Mouse (Mus musculus) urinary bladder, postnatal 25 days (tissue): ENCODE results near the gene Clic4.
"Not testable (repeated sequence)": the region's sequence is repeated elsewhere in the genome, so short reads cannot be mapped to it uniquely, and the experiment has no call there.

Experiments used
- DNase-seq: peaks from one replicate; pipeline ENCODE4 v3.0.0; 2022; ENCODE audit warnings: low spot score

The Clic4 gene

DNA sequence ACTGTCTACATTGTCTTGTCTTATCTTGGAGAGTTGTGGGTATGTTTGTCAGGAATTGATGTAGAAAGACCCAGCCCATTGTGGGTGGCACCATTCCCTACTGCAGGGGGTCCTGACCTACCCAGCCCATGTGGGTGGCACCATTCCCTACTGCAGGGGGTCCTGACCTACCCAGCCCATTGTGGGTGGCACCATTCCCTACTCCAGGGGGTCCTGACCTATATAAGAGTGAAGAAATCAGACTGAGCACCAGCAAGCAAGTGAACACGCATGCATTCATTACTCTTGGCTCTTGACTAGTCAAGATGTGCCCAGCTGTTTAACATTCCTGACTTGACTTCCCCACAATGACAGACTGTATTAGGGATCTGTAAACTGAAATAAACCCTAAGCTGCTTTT is 82.2 kb downstream of the Clic4 start:
- no peak for DNase-seq

DNA sequence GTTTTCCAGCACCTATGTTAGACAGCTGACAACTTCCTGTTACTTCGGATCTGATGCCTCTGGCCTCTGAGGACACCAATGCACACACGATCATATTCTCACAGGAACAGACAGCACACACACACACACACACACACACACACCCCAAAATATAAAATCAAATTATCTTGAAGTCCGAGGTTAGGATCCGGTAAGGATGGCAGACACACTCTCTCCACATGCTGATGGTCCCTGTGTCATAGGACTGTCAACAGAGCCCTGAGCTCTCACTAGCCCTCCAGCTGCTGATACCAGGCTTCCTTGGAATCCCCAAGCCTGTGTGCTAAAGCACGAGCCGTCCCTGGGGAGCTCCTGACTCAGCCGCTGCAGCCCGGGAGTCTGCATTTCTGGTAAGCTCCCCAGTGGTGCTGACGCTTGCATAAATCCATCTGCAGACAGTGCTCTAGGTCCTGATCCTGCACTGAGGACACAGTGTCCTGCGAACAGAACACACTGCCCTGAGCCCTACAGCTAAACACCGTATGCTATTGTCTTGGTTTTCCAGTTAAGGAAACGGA is 83.1 kb downstream of the Clic4 start:
- no peak for DNase-seq

DNA sequence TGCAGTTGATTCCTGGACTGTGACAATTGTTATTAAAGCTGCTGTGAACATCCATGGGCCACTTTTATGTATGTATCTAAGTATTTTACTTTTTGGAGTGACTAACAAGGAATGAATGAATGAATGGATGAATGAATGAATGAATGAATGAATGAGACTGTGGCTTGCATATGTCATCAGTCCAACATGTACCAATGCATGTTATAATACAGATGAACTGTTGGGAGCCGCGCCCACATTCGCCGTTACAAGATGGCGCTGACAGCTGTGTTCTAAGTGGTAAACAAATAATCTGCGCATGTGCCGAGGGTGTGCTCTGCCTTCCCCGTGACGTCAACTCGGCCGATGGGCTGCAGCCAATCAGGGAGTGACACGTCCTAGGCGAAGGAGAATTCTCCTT is 88.3 kb downstream of the Clic4 start:
- not testable (repeated sequence) for DNase-seq

DNA sequence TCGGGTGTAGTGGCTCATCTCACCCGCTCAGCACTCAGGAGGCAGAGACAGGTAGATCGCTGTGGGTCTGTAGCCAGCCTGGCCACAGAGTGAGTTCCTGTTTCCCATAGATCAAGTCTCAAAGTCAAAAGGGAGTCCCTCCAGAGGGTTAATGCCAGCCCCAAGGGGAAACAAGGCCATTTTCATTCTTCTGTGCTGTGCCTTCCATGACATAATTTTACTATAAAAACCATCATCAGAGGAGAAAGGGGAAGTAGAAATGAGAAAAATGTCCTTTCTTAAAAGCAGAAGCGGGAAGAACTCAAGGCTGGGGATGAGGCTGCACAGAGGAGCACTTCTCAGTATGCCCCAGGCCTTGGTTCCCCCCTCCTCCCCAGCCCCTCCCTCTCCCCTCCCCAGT is 90.8 kb downstream of the Clic4 start:
- DNase-seq, result no peak

DNA sequence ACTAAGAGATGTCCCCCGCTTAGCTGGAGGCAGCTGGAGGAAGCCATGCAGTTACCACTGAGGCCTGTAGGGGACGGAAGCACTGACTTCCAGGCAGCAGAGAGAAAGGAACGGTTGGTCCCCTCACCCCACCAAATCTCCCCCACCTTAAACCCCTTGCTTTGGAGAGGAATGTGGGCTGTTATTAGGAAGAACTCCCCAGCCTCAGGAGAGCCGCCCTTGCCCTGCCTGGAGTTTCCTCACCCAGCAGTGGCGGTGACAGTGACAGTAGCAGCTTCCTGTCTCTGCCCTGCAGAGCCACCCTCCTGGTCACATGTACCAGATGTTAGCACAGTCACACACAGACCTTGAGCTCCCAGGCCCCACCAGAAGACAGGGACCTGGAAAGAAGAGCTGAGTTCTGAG is 93.5 kb downstream of the Clic4 start:
- no peak for DNase-seq

DNA sequence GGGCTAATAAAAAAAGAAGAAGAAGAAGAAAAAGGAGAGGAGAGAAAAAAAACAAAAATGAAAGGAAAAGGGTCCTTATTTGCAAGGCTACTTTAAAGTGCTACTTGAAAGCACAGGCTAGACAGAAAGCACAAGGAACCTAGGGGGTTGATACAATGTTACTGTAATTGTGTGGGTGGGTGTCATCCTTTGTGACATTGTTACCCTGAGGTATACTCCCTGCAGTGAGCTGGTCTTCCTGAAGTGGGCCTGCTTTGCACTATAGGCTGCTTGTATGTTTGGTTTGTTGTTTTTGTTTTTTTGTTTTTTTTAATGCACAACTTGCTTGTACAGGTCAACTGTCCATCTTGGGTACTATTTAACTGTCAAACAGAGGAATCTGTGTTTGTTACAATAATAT is 95.0 kb downstream of the Clic4 start:
- no peak for DNase-seq

DNA sequence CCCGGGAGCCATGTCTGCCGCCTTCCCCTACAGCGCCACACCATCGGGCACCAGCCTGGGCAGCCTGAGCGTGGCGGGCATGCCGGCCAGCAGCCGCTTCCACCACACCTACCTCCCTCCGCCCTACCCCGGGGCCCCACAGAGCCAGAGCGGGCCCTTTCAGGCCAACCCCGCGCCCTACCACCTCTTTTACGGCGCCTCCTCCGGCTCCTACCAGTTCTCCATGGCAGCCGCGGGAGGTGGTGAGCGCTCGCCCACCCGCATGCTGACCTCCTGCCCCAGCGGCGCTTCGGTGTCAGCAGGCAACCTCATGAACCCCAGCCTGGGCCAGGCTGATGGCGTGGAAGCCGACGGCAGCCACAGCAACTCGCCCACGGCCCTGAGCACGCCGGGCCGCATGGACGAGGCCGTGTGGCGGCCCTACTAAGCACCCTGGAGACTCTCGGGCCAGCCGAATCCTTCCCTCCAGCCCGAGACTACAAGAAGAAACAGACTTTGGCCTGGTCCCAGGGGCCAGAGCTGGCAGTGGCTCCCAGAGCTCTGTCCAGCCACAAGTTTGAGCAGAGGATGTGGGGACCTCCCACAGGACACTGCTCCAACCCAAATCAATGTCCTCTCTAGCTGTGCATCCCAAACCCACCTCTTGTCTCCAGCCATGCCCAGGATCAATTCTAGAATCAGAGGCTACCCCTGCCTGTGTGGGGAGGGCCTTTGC is 97.1 kb downstream of the Clic4 start:
- no peak for DNase-seq

DNA sequence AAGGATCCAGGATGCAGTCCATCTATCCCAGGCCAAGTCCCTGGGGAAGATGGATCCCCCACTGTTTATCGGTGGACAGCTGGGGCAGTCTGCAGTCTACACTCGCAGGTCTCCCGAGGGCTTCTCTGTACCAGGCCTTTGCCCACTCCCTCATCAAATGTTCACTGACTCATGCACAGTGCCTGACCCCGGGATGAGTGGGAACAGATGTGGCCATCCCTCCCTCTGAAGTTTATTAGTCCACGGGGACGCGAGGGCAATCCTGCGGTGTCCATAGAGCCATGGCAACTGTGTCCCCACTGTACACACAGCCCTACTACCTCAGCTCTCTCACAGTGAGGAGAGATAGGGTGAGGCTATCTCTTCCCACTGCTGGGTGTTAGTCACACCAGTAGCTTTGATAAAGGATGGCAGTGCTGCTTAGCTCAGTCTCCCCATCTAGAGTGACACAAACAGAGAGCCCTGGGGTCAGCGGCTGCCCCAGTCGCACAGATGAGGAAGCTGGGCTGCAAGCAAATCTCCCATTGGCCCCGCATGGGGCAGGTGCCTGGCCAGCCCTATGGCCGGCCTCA is 101.2 kb downstream of the Clic4 start:
- DNase-seq, result no peak

DNA sequence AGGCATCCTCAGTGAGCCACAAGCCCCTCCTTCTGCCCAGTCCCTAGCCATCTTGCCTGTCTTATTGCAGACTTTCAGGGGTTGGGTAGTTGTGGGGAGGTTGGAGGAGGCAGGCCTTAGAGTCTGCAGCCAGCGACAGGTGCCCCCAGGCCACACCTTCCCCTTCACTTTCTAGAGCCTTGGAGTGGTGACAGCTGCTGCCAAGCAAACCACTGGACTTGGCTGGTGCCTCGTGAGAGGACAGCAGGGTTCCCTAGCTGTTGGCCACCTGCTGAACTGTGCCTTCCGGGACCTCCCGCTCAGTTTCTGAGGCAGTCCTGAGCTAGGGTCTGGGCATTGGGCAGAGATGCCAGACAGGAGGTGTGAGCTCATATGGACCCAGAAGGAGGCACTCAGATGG is 103.1 kb downstream of the Clic4 start:
- DNase-seq, result no peak

DNA sequence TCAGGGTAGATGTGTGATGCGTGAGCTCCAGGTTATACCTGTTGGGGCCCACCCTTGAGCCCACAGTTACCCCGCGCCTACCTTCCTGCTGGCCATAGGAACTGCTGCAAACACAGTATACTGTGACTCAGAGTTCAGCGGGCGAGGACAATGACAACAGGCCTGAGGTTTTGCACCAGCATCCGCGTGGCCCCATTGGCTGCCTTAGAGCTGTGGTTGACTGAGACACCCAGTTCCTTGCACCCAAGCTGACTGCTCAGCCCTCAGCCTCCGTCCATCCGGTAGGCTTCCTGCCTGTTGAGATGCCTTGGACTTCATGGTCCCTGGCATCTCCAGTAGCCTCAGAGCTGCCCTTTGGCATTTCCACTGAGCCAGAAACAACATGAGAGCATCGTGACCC is 103.5 kb downstream of the Clic4 start:
- no peak for DNase-seq

DNA sequence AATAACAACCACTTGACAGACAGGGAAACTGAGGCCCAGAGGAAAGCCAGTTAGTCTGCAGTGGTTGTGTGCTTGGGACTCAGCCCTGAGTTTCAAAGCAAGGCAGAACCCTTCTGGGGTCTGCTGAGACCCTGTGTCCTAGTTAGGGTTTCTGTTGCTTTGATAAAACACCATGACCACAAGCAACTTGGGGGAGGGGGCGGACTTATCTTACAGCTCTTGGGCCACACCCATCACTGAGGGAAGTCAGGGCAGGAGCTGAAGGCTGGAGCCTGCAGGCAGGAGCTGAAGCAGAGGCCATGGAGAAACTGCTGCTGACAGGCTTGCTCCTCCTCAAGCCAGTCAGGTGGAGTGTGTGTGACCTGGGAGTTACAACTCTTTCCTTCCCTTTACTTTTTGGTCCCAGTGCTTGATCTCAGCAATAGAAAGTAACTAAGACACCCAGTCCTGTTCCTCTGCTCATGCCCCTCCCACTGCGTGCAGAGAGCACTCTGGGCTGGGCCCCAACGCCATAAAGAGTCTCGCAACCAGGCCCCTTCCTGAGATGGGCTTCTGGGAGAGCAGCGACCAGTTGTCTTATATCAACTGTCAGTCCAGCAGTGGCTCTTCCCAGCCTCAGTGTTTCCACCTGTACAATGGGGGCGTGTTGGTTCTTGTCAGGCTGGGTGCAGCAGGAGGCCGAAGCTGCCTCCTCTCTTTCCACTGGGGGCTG is 104.6 kb downstream of the Clic4 start:
- DNase-seq, result no peak

DNA sequence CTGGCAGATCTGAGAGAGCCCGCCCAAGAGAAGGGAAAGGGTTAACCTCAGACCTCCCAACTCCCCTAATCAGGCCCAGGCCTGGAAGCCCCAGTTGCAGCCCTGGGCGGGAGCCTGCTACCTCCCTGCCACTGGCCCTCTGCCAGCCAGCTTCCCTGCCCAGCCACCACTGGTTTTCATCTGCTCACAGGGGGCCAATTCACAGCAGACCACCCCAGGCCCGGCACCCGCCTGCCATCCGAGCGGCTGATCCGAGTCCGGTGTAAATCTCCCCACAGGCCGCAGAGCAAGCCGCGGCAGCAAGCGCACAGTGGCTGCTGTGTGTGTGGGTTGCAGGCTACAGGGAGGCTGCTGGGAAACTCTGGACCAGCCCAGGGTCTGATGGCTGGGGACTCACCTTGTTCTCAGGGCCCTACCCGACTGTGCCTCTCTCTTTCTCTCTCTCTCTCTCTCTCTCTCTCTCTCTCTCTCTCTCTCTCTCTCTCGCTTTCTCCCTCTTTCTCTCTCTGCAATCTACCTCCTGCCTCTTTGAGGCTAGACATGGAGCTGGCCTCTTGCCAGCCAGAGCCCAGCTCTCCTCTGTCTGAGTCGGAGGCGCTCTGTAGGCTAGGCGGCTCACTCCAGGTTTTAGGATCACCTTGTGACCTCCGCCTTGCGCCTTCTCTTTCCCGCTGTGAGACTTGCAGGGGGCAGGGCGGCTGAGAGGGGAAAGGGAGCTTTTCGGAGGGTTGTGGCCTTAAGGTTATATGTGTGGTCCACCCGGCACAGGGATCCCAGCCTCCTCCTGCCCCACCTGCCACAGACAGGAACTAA is 106.0 kb downstream of the Clic4 start:
- DNase-seq, result no peak

DNA sequence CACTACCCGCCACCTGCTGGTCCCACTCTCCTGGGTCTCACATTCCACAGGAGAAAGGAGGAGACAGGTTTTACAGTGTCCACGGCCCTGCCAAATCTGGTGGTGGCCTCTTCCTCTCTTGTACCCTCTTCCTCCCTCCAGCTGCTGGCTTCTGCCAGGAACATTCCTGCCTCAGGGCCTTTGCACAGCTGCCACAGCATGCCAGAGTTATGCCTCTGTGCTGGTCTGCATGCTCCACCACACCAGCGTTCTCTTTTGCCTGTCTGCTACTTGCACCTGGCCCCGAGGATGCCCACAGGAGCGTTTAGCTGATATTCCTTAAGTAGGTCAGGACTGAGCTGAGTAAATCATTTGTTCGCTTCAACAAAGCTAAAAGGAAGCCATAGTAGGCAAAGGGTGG is 106.9 kb downstream of the Clic4 start:
- DNase-seq, result no peak
